Mouse (Mus musculus) lung, postnatal 0 days (tissue): Measurements from ENCODE around the gene Osbp2. TPM values are rescaled to one million over a fixed set of nuclear protein-coding genes. Genes with fewer than 3 reads are reported as not detected.

ENCODE experiments used
- ATAC-seq: fragments of 200-750 bp; cut with Nextera tagmentation; 2 replicates; pipeline ENCODE4 v1.8.0; 2017; ENCODE audit warnings: moderate library complexity
- DNase-seq: peaks from one replicate; pipeline ENCODE4 v3.0.0-alpha.2; 2016; ENCODE audit warnings: low spot score
- H3K27ac ChIP-seq: fragments of 300-500 bp; sonication (generic); 2 replicates; pipeline ENCODE4 v1.5.1; 2014; ENCODE audit warnings: antibody characterized with exemption, mild to moderate bottlenecking, low read length, mixed read lengths
- H3K27me3 ChIP-seq: fragments of 300-500 bp; sonication (generic); replicated peaks from 2 replicates; pipeline ENCODE4 v1.6.1; 2014; ENCODE audit warnings: low read length, mixed read lengths; ENCODE audit not compliant: insufficient read depth
- H3K36me3 ChIP-seq: fragments of 300-500 bp; sonication (generic); 2 replicates; pipeline ENCODE4 v1.6.1; 2014; ENCODE audit warnings: low read length, mixed read lengths; ENCODE audit not compliant: insufficient read depth
- H3K4me1 ChIP-seq: fragments of 300-500 bp; sonication (generic); 2 replicates; pipeline ENCODE4 v1.6.1; 2014; ENCODE audit warnings: antibody characterized with exemption, low read depth, low read length, mixed read lengths; ENCODE audit not compliant: insufficient read depth
- H3K4me2 ChIP-seq: fragments of 300-500 bp; sonication (generic); replicated peaks from 2 replicates; pipeline ENCODE4 v1.6.1; 2014; ENCODE audit warnings: low read depth, mild to moderate bottlenecking, low read length, moderate library complexity, mixed read lengths
- H3K4me3 ChIP-seq: fragments of 300-500 bp; sonication (generic); 2 replicates; pipeline ENCODE4 v1.5.1; 2014; ENCODE audit warnings: low read depth, low read length
- H3K9ac ChIP-seq: fragments of 300-500 bp; sonication (generic); replicated peaks from 2 replicates; pipeline ENCODE4 v1.6.1; 2014; ENCODE audit warnings: low read depth, mild to moderate bottlenecking
- H3K9me3 ChIP-seq: fragments of 300-500 bp; sonication (generic); 2 replicates; pipeline ENCODE4 v1.6.1; 2016; ENCODE audit warnings: low read length, mixed read lengths
- CTCF ChIP-seq: IDR thresholded peaks from 2 replicates; pipeline ENCODE4 v1.5.1; 2016; ENCODE audit warnings: antibody characterized with exemption, mild to moderate bottlenecking
- EP300 ChIP-seq: IDR thresholded peaks from 2 replicates; pipeline ENCODE4 v1.6.1; 2016; ENCODE audit warnings: antibody characterized with exemption, mild to moderate bottlenecking, control low read depth
- WGBS: fragments of 180-500 bp; shearing (Covaris S2); extraction: QIAGEN DNeasy Blood & Tissue Kit; methylation state at CpG from one replicate; pipeline ENCODE4 v1.1.7; 2014; 5-methylcytosine and 5-hydroxymethylcytosine counted together
- polyA plus RNA-seq: library from polyadenylated mRNA; unstranded; fragments of >200 nt; fragmentation: Nextera tagmentation; extraction: Ambion mirVana; gene quantifications from 2 replicates; pipeline ENCODE4 v1.2.1, GENCODE M21; 2015

The Osbp2 gene
- polyA plus RNA-seq, 1 experiment from 2014 or later: 0.17 TPM

GRCm38 (mm10) chr11:3790736-3791135 is 73.0 kb downstream of the Osbp2 start:
- TF ChIP-seq EP300 (no peak), CTCF (no peak)
- no peaks in the 10 kb centered on the region for H3K36me3 ChIP-seq
- ATAC-seq (no peak), DNase-seq (no peak)
- no peaks in the 10 kb centered on the region for H3K9me3 ChIP-seq
- no peak overlapping the region for H3K4me2 ChIP-seq
- no peaks in the 10 kb centered on the region for H3K4me1 ChIP-seq
- no peak overlapping the region for H3K9ac ChIP-seq
- no peak overlapping the region for H3K27ac ChIP-seq
- no peak overlapping the region for H3K4me3 ChIP-seq
- H3K27me3 ChIP-seq: no peaks in the 10 kb centered on the region

GRCm38 (mm10) chr11:3789919-3790318 is 73.8 kb downstream of the Osbp2 start:
- Histone ChIP-seq H3K36me3 (no peaks in the 10 kb centered on the region), H3K9me3 (no peaks in the 10 kb centered on the region), H3K27ac (no peak overlapping the region), H3K27me3 (no peaks in the 10 kb centered on the region), H3K4me3 (no peak overlapping the region), H3K4me1 (no peaks in the 10 kb centered on the region), H3K4me2 (no peak overlapping the region), H3K9ac (no peak overlapping the region)
- DNase-seq: no peak
- 64% methylated on average over 3 of the region's 3 CpGs for WGBS
- no peak for ATAC-seq
- TF ChIP-seq CTCF: no peak
- TF ChIP-seq EP300: no peak

- no peaks in the 10 kb centered on the region for H3K36me3 ChIP-seq
- H3K4me2 ChIP-seq: no peak overlapping the region
- ATAC-seq: peak; percentile 37
- no peak overlapping the region for H3K4me3 ChIP-seq
- H3K27me3 ChIP-seq: no peaks in the 10 kb centered on the region
- 23% methylated on average over 6 of the region's 6 CpGs for WGBS
- TF ChIP-seq CTCF (peak; percentile 98), EP300 (no peak)
- no peaks in the 10 kb centered on the region for H3K9me3 ChIP-seq
- no peak overlapping the region for H3K27ac ChIP-seq
- no peaks in the 10 kb centered on the region for H3K4me1 ChIP-seq
- DNase-seq: peak; percentile 87
- no peak overlapping the region for H3K9ac ChIP-seq
Observed at GRCm38 (mm10) chr11:3786564-3786963, 77.1 kb downstream of the Osbp2 start.

- H3K4me3 ChIP-seq: no peak overlapping the region
- H3K9ac ChIP-seq: no peak overlapping the region
- peaks cover 6% of the 10 kb centered on the region; the same call in 1 of the 2 replicates for H3K4me1 ChIP-seq
- DNase-seq: no peak
- TF ChIP-seq CTCF (no peak), EP300 (no peak)
- ATAC-seq: no peak
- no peaks in the 10 kb centered on the region for H3K9me3 ChIP-seq
- no peak overlapping the region for H3K27ac ChIP-seq
- H3K27me3 ChIP-seq: peaks cover 18% of the 10 kb centered on the region
- WGBS: 21% methylated on average over 4 of the region's 4 CpGs
- no peak overlapping the region for H3K4me2 ChIP-seq
- H3K36me3 ChIP-seq: no peaks in the 10 kb centered on the region
Observed at GRCm38 (mm10) chr11:3775263-3775644, 88.4 kb downstream of the Osbp2 start.

- peak overlapping the region; percentile 8; the same call in 1 of the 2 replicates for H3K4me3 ChIP-seq
- ATAC-seq (peak; percentile 68), DNase-seq (peak; percentile 33)
- no peaks in the 10 kb centered on the region for H3K36me3 ChIP-seq
- no peak overlapping the region for H3K9ac ChIP-seq
- peaks cover 6% of the 10 kb centered on the region; the same call in 1 of the 2 replicates for H3K4me1 ChIP-seq
- no peaks in the 10 kb centered on the region for H3K9me3 ChIP-seq
- no peak for TF ChIP-seq EP300
- TF ChIP-seq CTCF: no peak
- 2% methylated on average over 54 of the region's 56 CpGs for WGBS
- peak overlapping the region; percentile 36 for H3K4me2 ChIP-seq
- H3K27ac ChIP-seq: no peak overlapping the region
- H3K27me3 ChIP-seq: peaks cover 18% of the 10 kb centered on the region
Observed at GRCm38 (mm10) chr11:3774463-3775262, 89.0 kb downstream of the Osbp2 start.

GRCm38 (mm10) chr11:3773782-3774462 is 89.8 kb downstream of the Osbp2 start:
- DNase-seq (no peak), ATAC-seq (no peak)
- Histone ChIP-seq H3K36me3 (no peaks in the 10 kb centered on the region), H3K4me1 (peaks cover 6% of the 10 kb centered on the region; the same call in 1 of the 2 replicates), H3K9ac (no peak overlapping the region), H3K4me3 (no peak overlapping the region), H3K9me3 (no peaks in the 10 kb centered on the region), H3K4me2 (peak overlapping the region; percentile 36), H3K27ac (no peak overlapping the region), H3K27me3 (peaks cover 18% of the 10 kb centered on the region)
- TF ChIP-seq CTCF: no peak
- no peak for TF ChIP-seq EP300
- WGBS: 30% methylated on average over 6 of the region's 6 CpGs
